Mouse (Mus musculus) embryonic facial prominence, embryonic 11.5 days (tissue): ENCODE measurements at regions not wholly inside any gene's neighbourhood (a gene's known extent, or its start where the extent isn't known, plus 50 kb on each side); places are given as distances from the start of the nearest gene placed in this dataset.
A peak's percentile ranks its signal among the peaks of the same experiment; 100 is the strongest.

Source experiments
- ATAC-seq: fragments of 200-750 bp; cut with Nextera tagmentation; replicated peaks from 2 replicates; pipeline ENCODE4 v1.8.0; 2017; ENCODE audit warnings: low read depth; ENCODE audit not compliant: insufficient number of reproducible peaks, low FRiP score, low TSS enrichment
- DNase-seq: peaks from one replicate; pipeline ENCODE4 v3.0.0-alpha.2; 2015; ENCODE audit warnings: low spot score
- H3K27ac ChIP-seq: fragments of 300-500 bp; sonication (generic); replicated peaks from 2 replicates; pipeline ENCODE4 v1.5.1; 2014; ENCODE audit warnings: mild to moderate bottlenecking, low read depth, low read length, control low read depth
- H3K27me3 ChIP-seq: fragments of 300-500 bp; sonication (generic); 2 replicates; pipeline ENCODE4 v1.6.1; 2014; ENCODE audit warnings: mild to moderate bottlenecking, low read length, moderate library complexity, mixed read lengths; ENCODE audit not compliant: control insufficient read depth, insufficient read depth
- H3K36me3 ChIP-seq: fragments of 300-500 bp; sonication (generic); replicated peaks from 2 replicates; pipeline ENCODE4 v1.6.1; 2014; ENCODE audit warnings: low read depth, mild to moderate bottlenecking, low read length, moderate library complexity, mixed read lengths; ENCODE audit not compliant: control insufficient read depth, insufficient read depth
- H3K4me1 ChIP-seq: fragments of 300-500 bp; sonication (generic); 2 replicates; pipeline ENCODE4 v1.6.1; 2014; ENCODE audit warnings: low read length, mixed read lengths; ENCODE audit not compliant: control insufficient read depth, insufficient read depth
- H3K4me2 ChIP-seq: fragments of 300-500 bp; sonication (generic); 2 replicates; pipeline ENCODE4 v1.6.1; 2014; ENCODE audit warnings: low read depth, mild to moderate bottlenecking, control low read depth, low read length, moderate library complexity
- H3K4me3 ChIP-seq: fragments of 300-500 bp; sonication (generic); 2 replicates; pipeline ENCODE4 v1.5.1; 2014; ENCODE audit warnings: low read depth, low read length, control low read depth
- H3K9ac ChIP-seq: fragments of 300-500 bp; sonication (generic); replicated peaks from 2 replicates; pipeline ENCODE4 v1.6.1; 2014; ENCODE audit warnings: mild to moderate bottlenecking, control low read depth, low read length
- H3K9me3 ChIP-seq: fragments of 300-500 bp; sonication (generic); replicated peaks from 2 replicates; pipeline ENCODE4 v1.6.1; 2016; ENCODE audit warnings: mild to moderate bottlenecking, low read length, inconsistent platforms, mixed read lengths; ENCODE audit not compliant: control insufficient read depth
- WGBS: fragments of 180-500 bp; shearing (Covaris S2); extraction: QIAGEN DNeasy Blood & Tissue Kit; methylation state at CpG from one replicate; pipeline ENCODE4 v1.1.7; 2014; 5-methylcytosine and 5-hydroxymethylcytosine counted together

GRCm38 (mm10) chr6:126481257-126481656 is 54.0 kb downstream of the Kcna5 start:
- Histone ChIP-seq H3K4me3 (no peak overlapping the region), H3K4me2 (no peak overlapping the region), H3K9me3 (no peaks in the 10 kb centered on the region), H3K27me3 (no peaks in the 10 kb centered on the region), H3K9ac (no peak overlapping the region), H3K36me3 (no peaks in the 10 kb centered on the region), H3K4me1 (no peaks in the 10 kb centered on the region), H3K27ac (no peak overlapping the region)
- WGBS = 64% methylated on average over 6 of the region's 6 CpGs
- DNase-seq = peak; percentile 47
- no peak for ATAC-seq

- Histone ChIP-seq H3K9me3 (no peaks in the 10 kb centered on the region), H3K27me3 (no peaks in the 10 kb centered on the region), H3K9ac (no peak overlapping the region), H3K27ac (no peak overlapping the region), H3K4me1 (no peaks in the 10 kb centered on the region), H3K4me3 (no peak overlapping the region), H3K36me3 (no peaks in the 10 kb centered on the region), H3K4me2 (no peak overlapping the region)
- ATAC-seq (no peak), DNase-seq (no peak)
- 36% methylated on average over 2 of the region's 2 CpGs for WGBS
Observed at GRCm38 (mm10) chr6:126477506-126477905, 57.7 kb downstream of the Kcna5 start.

- H3K36me3 ChIP-seq = no peaks in the 10 kb centered on the region
- H3K4me2 ChIP-seq = no peak overlapping the region
- H3K27me3 ChIP-seq = no peaks in the 10 kb centered on the region
- no peaks in the 10 kb centered on the region for H3K4me1 ChIP-seq
- H3K9me3 ChIP-seq = no peaks in the 10 kb centered on the region
- no peak overlapping the region for H3K4me3 ChIP-seq
- H3K27ac ChIP-seq = no peak overlapping the region
- DNase-seq = no peak
- 93% methylated on average over 1 of the region's 1 CpGs for WGBS
- no peak overlapping the region for H3K9ac ChIP-seq
- no peak for ATAC-seq
Observed at GRCm38 (mm10) chr6:126476758-126477157, 58.5 kb downstream of the Kcna5 start.

GRCm38 (mm10) chr6:126475555-126475954 is 59.7 kb downstream of the Kcna5 start:
- no peaks in the 10 kb centered on the region for H3K9me3 ChIP-seq
- H3K4me3 ChIP-seq = no peak overlapping the region
- 82% methylated on average over 8 of the region's 8 CpGs for WGBS
- H3K9ac ChIP-seq = no peak overlapping the region
- H3K27me3 ChIP-seq = no peaks in the 10 kb centered on the region
- H3K27ac ChIP-seq = no peak overlapping the region
- no peak overlapping the region for H3K4me2 ChIP-seq
- H3K4me1 ChIP-seq = no peaks in the 10 kb centered on the region
- H3K36me3 ChIP-seq = no peaks in the 10 kb centered on the region
- DNase-seq = no peak
- no peak for ATAC-seq

GRCm38 (mm10) chr6:126453751-126454150 is 81.5 kb downstream of the Kcna5 start:
- Histone ChIP-seq H3K36me3 (no peaks in the 10 kb centered on the region), H3K27ac (no peak overlapping the region), H3K9ac (no peak overlapping the region), H3K4me1 (no peaks in the 10 kb centered on the region), H3K4me2 (no peak overlapping the region), H3K9me3 (no peaks in the 10 kb centered on the region), H3K27me3 (no peaks in the 10 kb centered on the region), H3K4me3 (no peak overlapping the region)
- WGBS = 38% methylated on average over 1 of the region's 1 CpGs
- ATAC-seq (no peak), DNase-seq (no peak)

- Histone ChIP-seq H3K4me3 (no peak overlapping the region), H3K9me3 (no peaks in the 10 kb centered on the region), H3K27ac (no peak overlapping the region), H3K9ac (no peak overlapping the region), H3K36me3 (no peaks in the 10 kb centered on the region), H3K4me1 (no peaks in the 10 kb centered on the region), H3K27me3 (no peaks in the 10 kb centered on the region), H3K4me2 (no peak overlapping the region)
- peak; percentile 11 for DNase-seq
- 22% methylated on average over 3 of the region's 3 CpGs for whole genome bisulfite sequencing
- ATAC-seq = no peak
Observed at GRCm38 (mm10) chr6:126445519-126445918, 89.7 kb downstream of the Kcna5 start.

GRCm38 (mm10) chr6:126440254-126440653 is 95.0 kb downstream of the Kcna5 start:
- no peaks in the 10 kb centered on the region for H3K36me3 ChIP-seq
- H3K9me3 ChIP-seq = no peaks in the 10 kb centered on the region
- H3K27ac ChIP-seq = no peak overlapping the region
- ATAC-seq (no peak), DNase-seq (no peak)
- H3K4me3 ChIP-seq = no peak overlapping the region
- no peak overlapping the region for H3K9ac ChIP-seq
- WGBS = 22% methylated on average over 1 of the region's 1 CpGs
- no peak overlapping the region for H3K4me2 ChIP-seq
- no peaks in the 10 kb centered on the region for H3K27me3 ChIP-seq
- H3K4me1 ChIP-seq = no peaks in the 10 kb centered on the region

- H3K27ac ChIP-seq = no peak overlapping the region
- H3K27me3 ChIP-seq = no peaks in the 10 kb centered on the region
- ATAC-seq = no peak
- H3K4me2 ChIP-seq = no peak overlapping the region
- no peak overlapping the region for H3K4me3 ChIP-seq
- DNase-seq = no peak
- no peaks in the 10 kb centered on the region for H3K36me3 ChIP-seq
- WGBS = 68% methylated on average over 1 of the region's 1 CpGs
- no peak overlapping the region for H3K9ac ChIP-seq
- H3K9me3 ChIP-seq = no peaks in the 10 kb centered on the region
- no peaks in the 10 kb centered on the region for H3K4me1 ChIP-seq
Observed at GRCm38 (mm10) chr6:126437976-126438736, 97.1 kb downstream of the Kcna5 start.
